Mouse (Mus musculus): ENCODE results near the gene Npc1l1. TPM values are rescaled to one million over a fixed set of nuclear protein-coding genes. Genes with fewer than 3 reads are reported as not detected.

The Npc1l1 gene
- total and polyA plus RNA-seq, 3 experiments = 0.10 TPM; not detected in 2

GRCm38 (mm10) chr11:6216834-6217233 is 13.1 kb downstream of the Npc1l1 start:
- peak; percentile 20 for DNase-seq (ENCODE audit: low read depth, low spot score)
- peaks cover 0 to 1% of the 10 kb centered on the region in 2 experiments; a peak in 2 of 4 replicates for H3K27me3 ChIP-seq (ENCODE audit: control insufficient read depth in 1 of 2, insufficient read depth in 2 of 2, low read length in 2 of 2)
- no peak overlapping the region for H3K4me3 ChIP-seq (ENCODE audit: control insufficient read depth in 1 of 2, insufficient read depth in 1 of 2, low read depth in 2 of 2, low read length in 2 of 2)
- no peaks in the 10 kb centered on the region for H3K36me3 ChIP-seq (ENCODE audit: control insufficient read depth in 1 of 2, insufficient read depth in 2 of 2, low read length in 2 of 2)
- TF ChIP-seq NELFE (IDR thresholded peaks at IDR 0.05; ENCODE audit: low read depth, low read length) (no peak), MAZ (IDR thresholded peaks at IDR 0.05; ENCODE audit: low read depth, low read length) (no peak), USF2 (IDR thresholded peaks at IDR 0.05; ENCODE audit: borderline replicate concordance in 1 of 2, insufficient read depth in 1 of 2, low read depth in 1 of 2, low read length in 2 of 2) (no peak), EP300 (IDR thresholded peaks at IDR 0.05; ENCODE audit: low read depth in 1 of 2, low read length in 2 of 2) (no peak), NRF1 (IDR thresholded peaks at IDR 0.05; ENCODE audit: insufficient read depth, low read depth, low read length, poor library complexity, severe bottlenecking) (no peak), ZNF384 (IDR thresholded peaks at IDR 0.05; ENCODE audit: low read depth, low read length) (no peak), MAFK (IDR thresholded peaks at IDR 0.05; ENCODE audit: borderline replicate concordance, low read depth, low read length) (no peak), GABPA (IDR thresholded peaks at IDR 0.05; ENCODE audit: low read depth, low read length) (no peak), ZMIZ1 (IDR thresholded peaks at IDR 0.05; ENCODE audit: low read depth, low read length) (no peak), TAL1 (IDR thresholded peaks at IDR 0.05; ENCODE audit: low read length) (no peak), MYB (IDR thresholded peaks at IDR 0.05; ENCODE audit: low read depth, low read length) (no peak), MXI1 (IDR thresholded peaks at IDR 0.05; ENCODE audit: low read depth, low read length) (no peak), POLR2AphosphoS2 (IDR thresholded peaks at IDR 0.05; ENCODE audit: low read length) (no peak), UBTF (IDR thresholded peaks at IDR 0.05; ENCODE audit: borderline replicate concordance, insufficient read depth, low read depth, low read length) (no peak), SMC3 (IDR thresholded peaks at IDR 0.05; ENCODE audit: low read depth, low read length) (no peak), SIN3A (IDR thresholded peaks at IDR 0.05; ENCODE audit: low read length) (no peak), ZC3H11A (IDR thresholded peaks at IDR 0.05; ENCODE audit: low read depth, low read length) (no peak), TBP (IDR thresholded peaks at IDR 0.05; ENCODE audit: low read depth, low read length) (no peak), CTCF (IDR thresholded peaks at IDR 0.05 in 2 of 3, conservative IDR thresholded peaks at IDR 0.05 in 1 of 3; ENCODE audit: control insufficient read depth in 1 of 3, insufficient read depth in 1 of 3, low read depth in 2 of 3, low read length in 3 of 3, poor library complexity in 1 of 3, severe bottlenecking in 1 of 3) (no peak)
- no peak overlapping the region for H3K9ac ChIP-seq (ENCODE audit: control insufficient read depth, low read depth, low read length, poor library complexity, severe bottlenecking)
- no peaks in the 10 kb centered on the region for H3K4me1 ChIP-seq (ENCODE audit: control insufficient read depth in 1 of 2, insufficient read depth in 2 of 2, low read length in 2 of 2)
- H3K27ac ChIP-seq (ENCODE audit: control insufficient read depth, low read depth, low read length) = no peak overlapping the region
- no peaks in the 10 kb centered on the region for H3K9me3 ChIP-seq (replicated peaks; ENCODE audit: insufficient read depth, low read length)
- H3K79me2 ChIP-seq (ENCODE audit: control insufficient read depth, insufficient read depth, low read length, poor library complexity) = no peaks in the 10 kb centered on the region

DNA sequence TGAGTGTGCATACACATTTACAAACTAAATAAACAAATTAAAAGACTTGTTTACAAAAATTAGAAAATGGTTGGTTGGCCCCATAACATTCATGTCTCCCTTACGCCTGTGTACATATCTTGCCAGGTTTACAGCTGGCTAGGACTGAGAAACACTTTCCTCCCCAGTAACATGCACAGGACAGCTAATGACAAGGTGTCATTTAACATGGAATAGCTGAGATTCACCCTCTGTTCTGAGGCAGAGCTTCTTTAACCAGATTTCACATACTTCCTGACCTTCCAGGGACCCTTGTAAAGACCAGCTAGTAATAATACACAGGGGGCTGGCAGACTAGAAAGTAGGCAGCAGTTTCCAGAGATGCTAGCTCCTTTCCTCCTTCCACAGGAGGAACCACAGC is 21.8 kb downstream of the Npc1l1 start:
- TF ChIP-seq ELF1 (IDR thresholded peaks at IDR 0.05; ENCODE audit: low read depth, low read length) (no peak), JUND (IDR thresholded peaks at IDR 0.05; ENCODE audit: low read depth, low read length) (no peak), POLR2AphosphoS5 (IDR thresholded peaks at IDR 0.05; ENCODE audit: borderline replicate concordance, low read depth, low read length) (no peak), E2F4 (IDR thresholded peaks at IDR 0.05; ENCODE audit: borderline replicate concordance, low read depth, low read length) (no peak), CTCF (IDR thresholded peaks at IDR 0.05 in 2 of 3, conservative IDR thresholded peaks at IDR 0.05 in 1 of 3; ENCODE audit: control insufficient read depth in 1 of 3, insufficient read depth in 1 of 3, low read depth in 2 of 3, low read length in 3 of 3, poor library complexity in 1 of 3, severe bottlenecking in 1 of 3) (no peak), CHD1 (IDR thresholded peaks at IDR 0.05; ENCODE audit: low read depth, low read length) (no peak), HCFC1 (IDR thresholded peaks at IDR 0.05; ENCODE audit: low read depth, low read length) (no peak), MAX (IDR thresholded peaks at IDR 0.05; ENCODE audit: low read length) (no peak), ZMIZ1 (IDR thresholded peaks at IDR 0.05; ENCODE audit: low read depth, low read length) (no peak), NELFE (IDR thresholded peaks at IDR 0.05; ENCODE audit: low read depth, low read length) (no peak), USF1 (IDR thresholded peaks at IDR 0.05; ENCODE audit: low read depth, low read length) (no peak), TAL1 (IDR thresholded peaks at IDR 0.05; ENCODE audit: low read length) (no peak), MAZ (IDR thresholded peaks at IDR 0.05; ENCODE audit: low read depth, low read length) (no peak), KAT2A (conservative IDR thresholded peaks at IDR 0.05; ENCODE audit: low read depth, low read length) (no peak), SMC3 (IDR thresholded peaks at IDR 0.05; ENCODE audit: low read depth, low read length) (no peak), ZNF384 (IDR thresholded peaks at IDR 0.05; ENCODE audit: low read depth, low read length) (no peak), RAD21 (IDR thresholded peaks at IDR 0.05; ENCODE audit: low read depth, low read length) (no peak), MYC (IDR thresholded peaks at IDR 0.05; ENCODE audit: low read depth, low read length) (no peak), BHLHE40 (IDR thresholded peaks at IDR 0.05; ENCODE audit: borderline replicate concordance, low read depth, low read length) (no peak)
- H3K27ac ChIP-seq (ENCODE audit: control insufficient read depth, low read depth, low read length) = no peak overlapping the region

More for the DNA sequence above, 21.8 kb downstream of the Npc1l1 start:
- DNase-seq (ENCODE audit: low read depth, low spot score) = no peak
- Histone ChIP-seq H3K9me3 (replicated peaks; ENCODE audit: insufficient read depth, low read length) (no peaks in the 10 kb centered on the region), H3K4me1 (ENCODE audit: control insufficient read depth in 1 of 2, insufficient read depth in 2 of 2, low read length in 2 of 2) (no peaks in the 10 kb centered on the region), H3K4me3 (ENCODE audit: control insufficient read depth in 1 of 2, insufficient read depth in 1 of 2, low read depth in 2 of 2, low read length in 2 of 2) (no peak overlapping the region), H3K79me2 (ENCODE audit: control insufficient read depth, insufficient read depth, low read length, poor library complexity) (no peaks in the 10 kb centered on the region), H3K27me3 (ENCODE audit: control insufficient read depth in 1 of 2, insufficient read depth in 2 of 2, low read length in 2 of 2) (peaks cover 2 to 8% of the 10 kb centered on the region in 2 experiments), H3K36me3 (ENCODE audit: control insufficient read depth in 1 of 2, insufficient read depth in 2 of 2, low read length in 2 of 2) (no peaks in the 10 kb centered on the region), H3K9ac (ENCODE audit: control insufficient read depth, low read depth, low read length, poor library complexity, severe bottlenecking) (no peak overlapping the region)
